Mouse (Mus musculus) layer of hippocampus, postnatal 10 days (tissue): ENCODE data around the gene Meiob. TPM values are rescaled to one million over a fixed set of nuclear protein-coding genes. Genes with fewer than 3 reads are reported as not detected.

Source experiments
- DNase-seq, 2 experiments: peaks; one replicate each; pipeline ENCODE4 v3.0.0; 2021; ENCODE audit warnings: low spot score in 2 of 2
- total RNA-seq, 2 experiments: library from RNA; stranded (reverse); gene quantifications; 2 replicates each; pipeline ENCODE4 v1.2.3; 2021

Gene Meiob
- total RNA-seq, 2 experiments from 2014 or later: not detected

GRCm38 (mm10) chr17:24819469-24819868, 15.4 kb downstream of the Meiob start:
- no peak for DNase-seq

DNA sequence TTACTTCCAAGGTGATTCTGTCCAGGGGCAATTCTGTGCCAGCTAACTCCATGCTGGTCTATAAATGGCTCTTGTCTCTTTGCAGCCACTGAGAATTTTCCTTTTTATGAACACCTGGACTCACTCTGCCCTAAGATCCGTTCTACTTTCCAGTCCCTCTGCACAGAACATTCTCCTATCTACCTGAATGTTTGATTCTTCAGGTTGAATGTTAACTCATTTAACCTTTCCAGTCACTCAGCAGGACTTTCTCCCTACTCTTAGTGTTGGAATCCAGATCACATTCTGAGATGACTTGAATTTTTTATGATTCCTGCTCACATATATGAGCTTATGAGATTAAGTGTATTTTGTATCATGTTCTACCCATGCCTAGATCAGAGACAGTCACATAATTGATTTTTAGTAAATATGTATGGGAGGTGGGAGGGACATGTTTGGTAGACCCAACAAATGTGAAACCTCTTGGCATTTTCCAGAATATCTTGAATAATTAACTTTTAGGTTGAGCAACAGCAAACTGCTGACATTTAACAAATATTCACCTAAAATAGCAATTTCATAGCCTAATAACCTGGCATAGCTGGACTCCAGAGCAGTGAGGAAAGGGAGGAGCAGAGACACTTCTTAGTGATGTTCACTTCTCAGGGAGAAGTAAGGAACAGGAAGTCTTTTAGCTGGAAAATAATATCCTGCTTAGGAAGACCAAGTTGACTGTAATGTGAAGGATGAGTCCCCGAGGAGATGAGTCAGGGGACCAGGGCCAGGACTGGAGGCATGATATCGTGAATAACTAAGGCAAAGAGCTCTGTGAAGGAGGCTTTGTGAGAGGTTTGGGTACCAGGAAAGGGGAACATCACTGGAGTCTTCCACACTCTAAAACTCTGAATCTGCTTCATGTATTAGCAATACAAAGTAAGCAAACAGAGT, 17.5 kb downstream of the Meiob start:
- DNase-seq: no peak

GRCm38 (mm10) chr17:24839842-24840241, 35.8 kb downstream of the Meiob start, which contains the start of gene Hagh:
TSS of gene Hagh (plus strand) at chr17:24840143.
- DNase-seq: no peak

GRCm38 (mm10) chr17:24840341-24840740, 36.3 kb downstream of the Meiob start:
- DNase-seq: no peak

GRCm38 (mm10) chr17:24841133-24841532, 37.0 kb downstream of the Meiob start:
- no peak for DNase-seq

DNA sequence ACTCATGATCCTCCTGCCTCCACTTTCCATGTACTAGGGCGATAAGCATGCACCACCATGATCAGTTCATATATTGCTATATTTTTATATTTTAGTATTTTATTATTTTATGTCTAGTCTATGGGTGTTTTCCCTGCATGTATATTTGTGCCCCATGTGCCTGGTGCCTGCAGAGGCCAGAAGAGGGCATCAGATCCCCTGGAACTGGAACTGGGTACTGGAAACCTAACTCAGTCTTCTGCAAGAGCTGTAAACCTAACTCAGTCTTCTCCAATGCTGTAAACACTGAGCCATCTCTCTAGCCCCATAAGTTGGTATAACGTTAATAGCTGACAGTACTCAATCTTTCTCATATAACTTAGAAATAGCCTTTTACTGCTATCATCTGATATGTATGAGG, 38.5 kb downstream of the Meiob start:
- no peak for DNase-seq

DNA sequence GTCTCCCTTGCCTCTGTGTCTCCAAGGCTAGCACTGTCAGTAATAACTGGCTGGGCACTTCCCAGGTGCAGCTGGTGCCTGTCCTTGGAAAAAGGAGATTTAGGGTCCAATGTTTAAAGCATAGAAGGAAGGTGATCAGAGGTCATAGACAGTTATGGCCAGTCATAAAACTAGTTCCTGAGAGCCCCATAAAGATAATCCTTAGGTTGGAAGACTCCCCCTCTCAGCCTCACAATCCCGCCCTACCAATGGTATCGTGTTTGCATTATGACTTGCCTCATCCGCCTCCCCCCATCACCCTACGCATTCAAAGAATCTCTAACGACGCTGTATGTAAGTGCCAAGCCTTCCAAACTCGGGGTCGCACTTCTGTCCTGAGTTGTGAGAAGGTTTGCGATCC, 40.4 kb downstream of the Meiob start:
- no peak for DNase-seq

DNA sequence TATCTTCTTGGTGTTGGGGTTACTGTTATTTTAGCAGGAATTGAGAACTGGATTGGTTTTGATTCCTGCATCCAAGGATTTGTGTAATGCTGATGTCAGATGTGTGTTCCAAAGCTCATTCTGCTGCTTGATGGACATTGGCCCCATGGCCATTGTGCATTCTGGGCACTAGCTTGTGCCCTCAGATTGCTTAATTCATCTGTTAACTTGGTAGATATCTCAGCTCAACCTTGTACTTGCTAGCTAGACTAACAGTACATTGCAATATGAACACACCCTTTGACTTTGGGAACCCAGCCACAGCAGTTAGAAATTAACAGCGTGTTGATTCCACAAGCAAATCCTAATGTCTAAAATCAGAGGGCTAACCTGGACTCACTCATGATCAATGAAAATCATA, 43.3 kb downstream of the Meiob start:
- no peak for DNase-seq

DNA sequence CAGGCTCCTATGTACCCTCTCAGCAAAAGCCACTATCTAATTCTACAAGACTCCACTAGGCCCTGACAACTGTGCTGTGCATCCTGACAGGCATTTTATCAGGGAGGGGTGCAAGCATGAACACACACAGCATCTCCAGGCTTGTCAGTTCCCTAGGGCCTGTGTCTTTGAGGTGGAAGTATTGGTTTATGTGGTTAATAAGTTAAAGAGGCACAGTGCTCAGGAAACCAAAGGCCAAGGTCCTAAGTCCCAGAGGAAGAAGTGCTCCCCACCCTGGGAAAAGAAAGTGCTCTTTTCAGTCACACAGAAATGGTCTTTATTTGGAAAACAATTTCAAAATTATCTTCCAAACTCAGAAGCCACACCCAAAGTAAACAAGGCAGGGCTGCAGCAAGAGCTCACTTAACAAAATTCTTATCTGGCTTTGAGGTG, 44.5 kb downstream of the Meiob start:
- no peak for DNase-seq

GRCm38 (mm10) chr17:24849733-24850064, 45.6 kb downstream of the Meiob start:
- DNase-seq: no peak

DNA sequence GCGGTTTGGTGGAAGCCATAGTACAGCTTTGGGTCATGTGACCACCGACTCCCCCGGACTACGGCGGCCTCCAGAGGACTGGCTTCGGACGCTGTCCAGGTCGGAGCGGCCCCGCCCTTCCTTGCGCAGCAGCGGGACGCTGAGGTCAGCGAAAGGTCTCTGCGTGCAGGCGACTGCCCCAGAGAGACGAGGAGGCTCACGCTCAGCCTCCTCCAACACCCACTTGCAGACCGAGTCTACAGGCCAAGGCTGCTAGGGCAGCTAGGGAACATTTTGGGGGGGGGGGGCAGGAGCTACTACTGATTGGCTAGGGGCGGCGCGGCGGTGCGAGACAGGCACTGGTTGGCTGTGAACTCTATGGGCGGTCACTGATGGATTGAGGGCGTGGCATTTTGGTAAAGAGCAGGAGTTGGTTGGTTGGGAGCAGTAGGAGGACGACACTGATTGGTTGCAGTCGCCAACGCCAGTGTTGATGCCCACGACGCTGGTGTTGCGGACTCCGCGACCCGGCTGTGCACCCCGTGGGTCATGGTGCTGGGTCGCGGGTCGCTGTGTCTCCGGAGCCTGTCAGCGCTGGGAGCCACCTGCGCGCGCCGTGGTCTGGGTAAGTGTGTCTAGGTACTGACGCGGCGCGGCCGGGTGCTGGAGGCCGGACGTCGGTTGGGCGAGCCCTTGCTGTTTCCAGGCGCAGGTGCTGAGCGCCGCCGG, 46.1 kb downstream of the Meiob start, which contains the start of gene Fahd1:
TSS of gene Fahd1 (minus strand) at position 300 of the 708 bp plus-strand sequence.
- DNase-seq: peak; percentile 92 to 93

DNA sequence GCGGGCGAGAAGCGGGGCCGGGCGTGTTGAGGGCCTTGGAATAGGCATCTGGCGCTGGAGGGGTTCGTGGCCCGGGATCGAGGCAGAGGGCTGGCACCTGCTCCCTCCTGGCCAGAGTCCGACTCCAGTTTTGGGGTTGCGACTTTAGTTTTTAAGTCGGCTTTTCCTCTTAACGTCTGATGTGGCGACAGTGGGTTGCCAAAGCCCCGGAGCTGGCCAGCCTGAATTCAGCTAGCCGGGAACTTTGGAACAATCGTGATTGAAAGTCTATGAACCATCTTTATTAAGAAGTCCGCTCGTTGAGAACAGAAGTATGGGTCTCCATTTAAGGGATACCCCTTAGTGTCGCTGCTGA, 46.7 kb downstream of the Meiob start:
- no peak for DNase-seq

DNA sequence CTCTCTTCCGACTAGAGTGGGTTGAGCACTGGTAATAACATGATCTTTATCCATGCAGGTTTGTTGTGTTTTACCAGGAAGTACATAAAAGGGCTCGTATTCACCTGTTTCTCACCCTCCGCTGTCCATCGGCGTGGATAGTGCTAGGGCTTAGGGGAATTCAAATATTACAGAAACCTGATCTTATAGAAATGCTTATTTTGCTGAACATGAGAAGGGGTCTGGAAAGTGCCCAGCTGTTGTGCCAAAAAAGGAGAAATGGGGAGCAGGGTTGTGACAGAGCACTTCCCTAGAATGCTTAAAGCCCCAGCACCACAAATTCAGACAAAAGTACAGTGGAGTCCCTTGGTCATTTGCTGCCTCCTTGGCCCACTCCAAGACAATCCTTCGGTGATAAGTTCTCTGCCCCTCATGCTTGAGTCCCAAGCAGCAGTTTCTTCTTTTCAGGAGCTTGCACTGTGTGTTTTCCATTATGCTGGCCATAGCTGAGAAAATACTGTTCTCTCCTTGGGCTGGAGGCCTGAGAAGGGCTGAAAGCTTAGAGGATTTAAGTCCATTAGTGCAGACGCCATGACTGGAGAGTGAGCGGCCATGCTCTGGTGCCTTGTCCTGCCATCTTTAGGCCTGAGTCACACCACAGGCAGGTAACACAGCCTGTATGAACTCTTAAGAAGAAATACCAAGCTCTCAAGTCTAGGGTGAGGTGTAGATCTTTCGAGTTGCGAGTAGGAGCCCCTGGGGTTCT, 47.5 kb downstream of the Meiob start:
- DNase-seq: no peak

DNA sequence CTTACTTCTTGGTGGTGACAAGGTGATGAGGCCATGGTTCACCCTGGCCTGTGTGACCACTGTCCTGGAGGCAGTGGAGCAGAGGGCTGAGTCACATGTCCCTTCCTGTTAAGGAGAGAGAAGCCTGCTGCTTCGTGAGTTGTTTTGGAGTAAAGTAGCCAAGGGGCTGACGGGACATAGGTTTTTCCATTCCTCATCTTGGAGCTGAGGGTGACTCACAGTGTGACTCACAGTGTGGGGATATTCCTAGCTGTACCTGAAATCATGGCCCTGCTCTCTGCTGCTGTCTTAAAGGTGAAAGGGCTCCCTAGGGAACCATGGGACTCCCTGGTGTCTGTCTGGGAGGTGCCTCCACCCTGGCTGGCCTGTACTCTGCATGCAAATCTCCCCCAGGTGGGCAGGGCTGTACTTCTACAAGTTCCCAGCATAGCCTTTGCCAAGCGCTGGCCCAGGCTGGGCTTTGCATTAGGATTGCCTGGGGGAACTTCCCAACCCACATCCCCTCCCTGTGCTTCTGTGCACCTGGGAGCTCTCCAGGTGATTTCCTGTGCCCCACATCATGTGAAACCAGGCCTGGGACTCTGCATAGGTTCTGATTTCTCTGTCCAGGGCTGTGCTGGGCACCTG, 51.9 kb downstream of the Meiob start:
- DNase-seq: no peak

DNA sequence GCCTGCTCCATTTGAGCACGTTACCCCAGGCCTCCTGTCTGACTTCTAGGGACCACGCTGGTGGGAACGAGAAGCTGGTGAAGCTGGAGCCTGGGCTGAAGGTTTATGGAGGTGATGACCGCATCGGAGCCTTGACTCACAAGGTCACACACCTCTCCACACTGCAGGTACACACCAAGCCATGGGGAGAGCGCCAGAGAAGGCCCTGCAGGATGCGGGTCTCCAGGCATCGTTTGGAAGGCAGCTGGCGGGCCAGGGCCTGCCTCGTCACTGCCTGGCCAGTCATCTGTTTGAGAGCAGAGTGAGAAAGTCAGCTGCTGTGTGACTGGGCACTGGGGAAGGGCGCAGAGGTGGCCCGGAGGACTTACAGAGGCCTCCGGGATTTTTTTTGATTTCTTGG, 52.5 kb downstream of the Meiob start:
- no peak for DNase-seq

- DNase-seq: no peak
These were observed 53.9 kb downstream of the Meiob start for GRCm38 (mm10) chr17:24857831-24858470.

GRCm38 (mm10) chr17:24858967-24859366, 54.9 kb downstream of the Meiob start:
- DNase-seq: peak; percentile 54 to 63

- no peak for DNase-seq
These were observed 56.0 kb downstream of the Meiob start for GRCm38 (mm10) chr17:24860076-24860475.

DNA sequence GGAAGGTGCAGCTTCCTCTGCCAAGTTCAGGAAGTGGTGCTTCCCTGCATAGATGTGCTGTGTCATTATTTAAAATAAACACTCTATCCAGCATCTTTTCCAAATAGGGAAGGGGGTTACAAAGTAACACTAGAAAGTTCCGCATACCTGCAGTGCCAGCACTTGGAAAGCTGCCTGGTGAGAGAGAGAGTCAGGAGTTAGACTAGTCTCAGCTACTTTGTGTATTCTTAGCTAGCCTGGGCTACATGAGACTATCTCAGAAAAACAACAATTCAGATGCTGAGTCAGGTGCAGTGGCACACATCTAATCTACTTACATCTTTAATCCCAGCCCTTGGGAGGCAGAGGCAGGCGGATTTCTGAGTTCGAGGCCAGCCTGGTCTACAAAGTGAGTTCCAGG, 57.7 kb downstream of the Meiob start:
- DNase-seq: no peak

DNA sequence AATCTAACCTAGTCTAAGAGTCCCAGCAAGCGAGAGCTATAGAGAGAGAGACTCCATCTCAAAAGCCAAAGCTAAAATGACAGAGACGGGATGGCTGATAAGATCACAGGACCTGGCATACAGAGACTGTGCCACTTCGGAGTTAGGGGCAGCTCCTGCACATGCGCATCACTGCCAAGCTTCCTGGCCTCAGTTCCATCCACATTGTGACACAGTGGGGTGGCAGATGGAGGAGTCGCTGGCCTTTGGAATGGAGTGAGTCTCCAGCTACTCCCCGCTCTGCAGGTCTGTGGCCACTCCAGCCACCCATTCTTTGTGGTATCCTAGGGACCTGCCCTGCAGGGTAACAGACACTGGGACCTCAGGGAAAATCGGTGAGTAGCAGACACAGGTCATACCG, 61.7 kb downstream of the Meiob start, which contains the start of gene Igfals:
TSS of gene Igfals (plus strand) at position 222 of the 400 bp plus-strand sequence.
- DNase-seq: no peak

GRCm38 (mm10) chr17:24867914-24868313, 63.8 kb downstream of the Meiob start:
- no peak for DNase-seq
